Mouse (Mus musculus) bone marrow, adult 2 months (tissue): ENCODE results near the gene Pgrmc2.

Source experiments
- CTCF ChIP-seq: fragments of 200-500 bp; IDR thresholded peaks from 2 replicates; pipeline ENCODE4 v1.5.1; 2011; ENCODE audit warnings: low read length, control low read depth; ENCODE audit not compliant: control insufficient read depth, insufficient read depth
- POLR2A ChIP-seq: fragments of 200-500 bp; IDR thresholded peaks from 2 replicates; pipeline ENCODE4 v1.6.1; 2011; ENCODE audit warnings: low read depth, mild to moderate bottlenecking, control low read depth, low read length, borderline replicate concordance; ENCODE audit not compliant: control insufficient read depth

- TF ChIP-seq CTCF, result no peak
- no peak for TF ChIP-seq POLR2A
Observed at GRCm38 (mm10) chr3:41084421-41084820, 1.6 kb upstream of the Pgrmc2 start.
